Mouse (Mus musculus) MN1 (cell line): ENCODE results near the gene Kif18a.

Experiments
- DNase-seq: peaks from one replicate; pipeline ENCODE4 v3.0.0-alpha.2; 2016; ENCODE audit warnings: low spot score

Gene Kif18a

DNA sequence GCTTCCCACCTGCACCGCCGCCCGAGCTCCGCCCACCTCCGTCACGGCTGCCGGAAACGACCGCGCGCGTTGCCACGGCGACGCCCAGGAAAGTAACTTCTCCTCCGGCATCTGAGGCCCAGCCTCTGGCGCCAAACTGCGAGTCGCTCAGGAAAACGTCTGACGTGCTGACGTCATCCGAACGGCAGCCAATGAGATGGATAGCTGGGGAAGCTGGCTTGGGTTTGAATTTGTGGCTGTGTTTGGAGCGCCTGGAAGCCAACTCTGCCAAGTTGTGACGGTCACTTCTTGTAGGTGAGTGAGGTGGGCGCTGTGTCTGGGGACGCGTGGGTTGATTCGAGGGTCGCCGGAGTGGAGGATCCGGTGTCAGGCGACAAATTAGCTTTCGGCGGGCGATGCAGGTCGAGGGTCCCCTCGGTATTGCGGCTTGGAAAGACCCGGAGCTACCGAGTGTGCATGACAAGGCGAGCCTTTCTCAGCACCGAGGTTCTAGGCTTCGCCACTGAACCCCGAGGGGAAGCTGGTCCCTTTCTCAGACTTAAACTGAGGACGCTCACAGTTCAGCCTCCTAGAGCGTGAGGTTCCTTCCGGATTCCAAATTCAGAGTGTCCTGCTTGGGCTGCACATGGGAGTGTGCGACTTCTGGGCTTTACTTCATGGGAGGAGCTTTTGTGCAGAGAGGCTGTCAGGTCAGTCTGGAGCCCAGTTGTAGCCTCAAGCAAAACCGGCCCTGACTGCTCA, at the start of gene Kif18a, which contains the start of gene Mettl15:
Kif18a (plus strand) TSS at position 139 of the 741 bp plus-strand sequence.
Mettl15 (minus strand) TSS at position 149 of the 741 bp plus-strand sequence.
- peak; percentile 97 for DNase-seq

DNA sequence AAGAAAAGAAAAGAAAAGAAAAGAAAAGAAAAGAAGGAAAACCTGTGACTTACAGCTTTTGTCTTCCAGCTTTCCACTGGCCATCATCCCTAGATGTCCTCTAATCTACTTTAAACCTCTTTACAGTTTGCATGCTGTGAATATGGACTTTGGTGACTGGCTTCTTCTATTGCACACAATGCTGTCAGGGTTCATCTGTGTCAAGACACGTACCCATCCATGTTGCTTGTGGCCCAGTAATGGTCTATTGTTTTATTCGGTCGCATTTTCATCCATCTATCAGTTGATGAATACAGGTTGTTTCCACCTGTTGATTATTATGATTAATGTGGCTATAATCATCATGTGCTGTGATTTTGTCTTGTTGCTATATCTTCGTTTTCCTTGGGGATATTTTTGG, 46.7 kb upstream of the Kif18a start:
- DNase-seq, result no peak

DNA sequence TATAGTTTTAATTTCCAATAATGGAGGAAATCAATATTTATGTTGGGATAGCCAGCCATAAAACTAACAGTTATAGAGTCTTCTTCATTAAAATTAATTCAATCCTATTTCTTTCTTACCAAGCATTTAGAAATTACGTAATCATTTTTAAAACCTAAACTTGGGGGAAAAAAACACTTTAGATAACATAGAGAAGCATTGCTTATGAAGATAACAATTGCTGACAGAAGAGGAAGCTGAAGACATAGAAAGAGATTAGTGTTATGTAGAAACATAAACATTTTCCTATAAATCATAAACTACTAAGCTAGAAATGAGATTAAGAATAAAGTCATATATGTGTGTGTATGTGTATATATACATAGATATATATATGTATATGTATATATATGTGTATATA, 44.8 kb upstream of the Kif18a start:
- DNase-seq, result no peak

DNA sequence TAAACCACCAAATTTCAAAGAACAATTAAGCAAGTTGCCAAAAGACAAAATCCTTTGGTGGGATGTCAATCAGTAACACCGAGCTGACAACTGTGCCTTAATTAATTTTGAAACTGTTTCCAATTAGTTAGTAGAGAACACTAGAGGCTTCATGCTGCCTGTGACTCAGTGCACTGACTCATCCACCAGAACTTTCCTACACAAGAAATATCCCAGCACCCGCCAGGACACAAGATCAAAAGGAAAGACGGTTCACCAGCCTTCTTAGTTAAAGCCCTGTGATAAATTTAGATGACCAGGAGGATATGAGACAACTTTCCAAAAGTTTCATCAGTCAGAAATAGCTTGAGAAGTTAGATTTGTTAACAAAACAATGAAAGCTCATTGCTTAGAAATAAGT, 38.6 kb upstream of the Kif18a start:
- peak; percentile 68 for DNase-seq

DNA sequence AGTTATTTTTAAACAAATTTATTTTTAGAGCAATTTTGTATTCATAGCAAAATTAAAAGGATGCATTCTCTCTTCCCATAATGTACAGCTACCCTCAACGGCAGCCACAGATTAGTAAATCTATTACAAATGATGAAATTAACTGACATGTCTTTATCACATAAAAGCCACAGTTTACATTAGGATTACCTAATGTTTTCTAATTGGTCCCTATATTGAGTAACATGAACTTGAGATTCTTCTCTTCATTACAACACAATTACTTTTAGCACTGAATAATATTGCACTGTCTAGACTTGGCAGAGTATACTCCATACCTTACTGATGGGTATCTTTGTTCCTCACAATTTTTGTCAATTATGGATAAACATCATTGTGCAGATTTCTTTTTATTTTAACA, 17.8 kb upstream of the Kif18a start:
- DNase-seq, result no peak

DNA sequence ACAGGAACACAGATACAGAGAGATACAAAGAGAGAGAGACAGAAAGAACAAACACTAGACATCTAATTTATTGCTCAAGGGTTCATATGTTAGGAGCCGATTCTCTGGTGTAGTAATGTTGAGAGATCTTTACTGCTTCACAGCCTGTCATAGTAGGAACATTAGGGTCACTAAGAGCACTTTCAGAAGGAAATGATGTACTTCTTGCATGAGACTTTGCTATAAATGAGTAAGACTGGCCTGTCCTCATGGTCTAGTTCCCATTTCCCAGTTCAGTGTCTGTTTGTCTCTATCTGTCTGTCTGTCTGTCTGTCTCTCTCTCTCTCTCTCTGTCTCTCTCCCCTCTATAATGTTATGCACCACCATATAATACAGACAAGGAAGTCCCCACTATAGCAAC, 7.4 kb upstream of the Kif18a start:
- DNase-seq, result no peak

DNA sequence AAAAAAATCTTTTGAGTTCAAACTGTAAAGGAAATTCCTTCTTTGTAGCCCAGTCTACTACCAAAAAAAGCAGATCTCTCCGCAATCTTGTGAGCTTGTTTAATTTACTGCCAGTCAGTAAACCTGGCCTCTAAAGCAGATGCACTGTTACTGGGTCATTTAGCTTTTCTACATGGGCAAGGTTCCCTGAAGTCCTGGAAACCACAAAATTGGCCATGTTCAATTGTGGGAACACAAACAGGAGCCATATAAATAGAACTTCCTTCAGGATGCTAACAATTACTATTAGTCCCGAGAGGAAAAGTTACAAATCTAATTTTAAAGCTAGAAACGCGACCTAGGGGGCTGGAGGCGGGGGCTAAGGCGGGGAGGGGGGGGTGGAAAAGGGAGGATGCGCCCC, 2.9 kb upstream of the Kif18a start:
- peak; percentile 30 for DNase-seq

DNA sequence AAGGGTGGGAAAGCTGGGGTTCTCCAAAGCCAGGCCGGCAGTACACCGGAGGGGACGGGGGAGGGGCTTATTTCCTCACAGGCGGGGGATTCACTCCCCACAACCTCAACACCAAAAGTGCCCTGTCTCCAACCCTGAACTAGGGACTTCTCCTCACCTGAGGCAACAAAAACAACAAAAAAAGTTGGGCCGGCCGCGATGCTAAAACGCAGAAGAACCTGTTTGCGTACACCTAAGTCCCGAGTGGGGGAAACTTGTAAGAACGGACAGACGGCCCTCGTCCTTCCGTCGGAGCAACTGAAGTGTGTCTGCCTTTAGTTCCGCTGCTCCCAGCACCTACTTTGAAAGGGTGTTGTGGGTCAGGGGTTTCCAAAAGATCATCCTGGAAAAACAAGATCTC, 2.5 kb upstream of the Kif18a start:
- DNase-seq, result peak; percentile 45

DNA sequence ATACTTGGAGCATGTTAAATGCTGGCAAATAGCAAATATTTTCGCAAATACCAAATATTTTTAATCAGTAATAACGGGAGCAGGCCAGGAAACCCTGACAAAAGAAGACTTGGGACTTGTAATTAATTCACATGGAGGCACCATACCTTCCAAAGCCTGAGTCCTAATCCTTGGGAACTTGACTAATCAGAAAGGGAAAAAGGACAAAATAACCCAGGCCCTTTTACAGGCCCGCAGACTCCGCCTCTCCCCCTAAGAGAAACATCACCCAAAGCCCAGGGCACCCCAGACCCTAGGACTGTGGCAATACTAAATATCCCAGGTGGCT, 302 bp upstream of the Kif18a start:
- DNase-seq, result no peak

DNA sequence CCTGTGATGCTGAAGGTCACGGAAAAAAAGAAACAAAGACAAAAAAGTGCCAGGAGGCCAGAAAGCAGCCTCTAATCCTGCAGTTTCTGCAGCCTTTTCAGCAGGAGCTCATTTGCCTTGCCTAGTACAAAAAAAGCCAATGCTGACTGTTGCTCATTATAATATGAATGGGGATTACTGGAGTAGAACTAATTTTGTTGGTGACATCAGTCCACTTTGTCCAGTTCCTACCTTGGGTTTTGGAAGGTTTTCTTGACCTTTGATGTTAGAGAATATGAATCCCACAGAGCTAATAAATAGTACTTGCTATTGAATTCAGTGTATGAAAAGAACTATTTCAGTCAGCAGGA, 778 bp downstream of the Kif18a start:
- no peak for DNase-seq

DNA sequence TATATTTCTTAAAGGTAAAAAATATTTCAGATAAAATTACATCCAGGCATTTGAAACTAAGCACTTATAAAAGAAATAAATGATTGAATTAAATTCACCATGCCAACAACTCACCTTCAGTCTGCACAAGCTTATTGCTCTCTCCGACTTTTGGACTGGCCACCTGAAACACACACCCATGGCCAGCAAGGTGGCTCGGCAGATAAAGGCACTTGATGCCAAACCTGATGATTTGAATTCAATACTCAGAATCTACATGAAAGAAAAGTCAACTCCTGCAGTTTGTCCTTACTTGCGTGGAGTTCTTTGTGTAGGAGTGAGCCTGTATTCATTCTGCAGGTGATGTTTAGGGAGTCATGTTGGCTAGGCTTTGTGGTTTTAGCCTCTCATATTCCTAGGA, 3.6 kb downstream of the Kif18a start:
- DNase-seq, result no peak

DNA sequence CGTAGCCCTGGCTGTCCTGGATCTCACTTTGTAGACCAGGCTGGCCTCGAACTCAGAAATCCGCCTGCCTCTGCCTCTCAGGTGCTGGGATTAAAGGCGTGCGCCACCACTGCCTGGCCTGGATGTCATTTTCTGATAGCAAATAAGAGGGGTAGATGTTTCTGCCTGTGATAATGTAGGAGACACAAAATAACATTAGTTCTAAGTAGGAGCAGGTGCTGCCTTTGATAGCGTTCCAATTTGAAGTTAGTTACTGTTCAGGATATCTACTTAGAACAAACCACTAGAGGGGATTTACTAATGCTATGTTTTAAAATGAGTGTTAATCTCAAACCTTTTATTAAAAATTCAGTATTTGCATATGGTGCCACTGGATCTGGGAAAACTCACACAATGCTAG, 8.8 kb downstream of the Kif18a start:
- no peak for DNase-seq

DNA sequence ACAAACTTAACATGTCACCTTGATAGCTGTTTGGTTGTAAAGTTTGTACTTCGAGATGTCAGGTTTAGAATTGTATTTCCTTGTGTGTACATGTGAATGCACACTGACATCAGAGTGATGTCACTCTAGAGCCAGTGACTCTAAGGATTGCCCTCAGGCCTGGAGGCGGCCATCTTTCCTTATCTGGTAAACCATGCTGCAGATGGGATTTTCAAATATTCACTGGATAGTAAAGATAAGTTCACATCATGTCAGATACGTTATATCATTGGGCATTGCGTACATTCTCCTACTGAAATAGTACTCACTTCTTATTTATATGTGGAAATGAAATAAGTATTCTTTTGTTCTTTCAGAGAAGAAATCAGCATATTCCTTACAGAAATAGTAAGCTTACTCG, 15.7 kb downstream of the Kif18a start:
- no peak for DNase-seq

DNA sequence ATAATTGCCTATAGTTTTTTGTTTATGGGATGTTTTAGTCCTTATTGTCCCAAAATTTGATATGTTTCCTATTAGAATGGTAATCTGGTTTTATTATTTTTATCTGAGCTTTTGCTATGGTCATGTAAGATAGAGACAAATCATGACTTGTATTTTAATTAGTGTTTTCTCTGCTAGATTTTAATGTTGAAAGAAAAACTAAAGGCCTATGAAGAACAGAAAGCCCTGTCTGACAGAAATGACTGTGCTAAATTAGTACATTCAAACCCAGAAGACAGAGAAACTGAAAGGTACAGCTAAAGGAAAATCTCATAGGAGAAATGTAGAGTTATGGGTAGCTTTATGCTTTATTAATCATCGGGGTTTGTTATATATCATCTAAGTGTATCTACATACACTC, 17.6 kb downstream of the Kif18a start:
- DNase-seq, result no peak

DNA sequence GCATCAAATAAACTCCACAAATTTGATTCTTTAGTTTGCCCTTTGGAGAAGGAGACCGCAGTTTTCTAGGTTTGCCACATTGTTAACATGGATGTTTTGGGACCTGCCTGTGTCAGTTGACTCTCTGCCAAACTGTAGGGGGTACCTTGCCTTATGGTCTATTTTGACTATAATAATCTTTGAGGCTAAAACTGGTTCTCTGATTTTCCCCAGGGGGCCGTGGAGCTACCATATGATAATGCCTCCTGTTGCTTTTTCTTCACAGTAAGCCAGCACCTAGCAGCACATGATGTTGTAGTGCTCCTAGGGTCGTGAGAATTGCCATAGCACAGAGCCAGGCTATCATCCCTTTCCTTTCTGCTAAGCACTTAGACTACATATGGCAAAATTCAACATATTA, 21.7 kb downstream of the Kif18a start:
- no peak for DNase-seq

DNA sequence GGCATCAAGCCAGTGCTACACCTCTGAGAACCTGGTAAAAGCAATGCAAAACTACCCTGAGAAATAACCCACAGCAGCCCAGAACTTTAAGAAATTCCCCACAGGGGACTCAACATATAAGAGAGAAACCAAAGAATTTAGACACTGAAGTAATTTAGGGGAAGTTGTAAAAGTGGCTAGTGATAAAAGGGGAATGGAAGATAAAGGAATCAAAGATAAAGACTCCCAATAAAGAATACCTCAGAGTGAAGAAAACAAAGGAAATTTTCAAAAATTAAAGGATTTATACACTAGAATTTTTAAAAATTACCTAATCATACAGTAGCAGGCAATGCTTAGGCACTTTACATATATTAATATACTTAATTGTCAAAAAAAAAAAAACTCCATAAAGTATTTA, 23.1 kb downstream of the Kif18a start:
- DNase-seq, result no peak

DNA sequence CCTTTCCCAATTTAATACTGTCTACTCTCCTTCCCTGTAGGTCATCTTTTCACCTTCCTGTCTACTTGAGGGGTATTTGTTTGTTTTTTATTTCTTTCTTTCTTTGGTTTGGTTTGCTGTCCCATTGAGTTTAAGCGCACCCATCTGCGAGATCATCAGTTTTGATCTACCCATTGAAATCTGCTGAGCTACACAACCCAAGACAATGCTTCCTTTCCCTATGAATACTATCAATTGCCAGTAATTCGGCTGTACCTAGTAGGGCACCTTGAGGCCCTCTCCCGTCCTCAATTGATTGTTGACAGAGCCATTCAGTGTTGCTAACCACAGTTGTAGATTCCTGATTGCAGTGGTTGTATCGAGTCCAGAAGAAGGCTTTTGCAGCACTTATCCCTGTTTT, 30.8 kb downstream of the Kif18a start:
- DNase-seq, result no peak

DNA sequence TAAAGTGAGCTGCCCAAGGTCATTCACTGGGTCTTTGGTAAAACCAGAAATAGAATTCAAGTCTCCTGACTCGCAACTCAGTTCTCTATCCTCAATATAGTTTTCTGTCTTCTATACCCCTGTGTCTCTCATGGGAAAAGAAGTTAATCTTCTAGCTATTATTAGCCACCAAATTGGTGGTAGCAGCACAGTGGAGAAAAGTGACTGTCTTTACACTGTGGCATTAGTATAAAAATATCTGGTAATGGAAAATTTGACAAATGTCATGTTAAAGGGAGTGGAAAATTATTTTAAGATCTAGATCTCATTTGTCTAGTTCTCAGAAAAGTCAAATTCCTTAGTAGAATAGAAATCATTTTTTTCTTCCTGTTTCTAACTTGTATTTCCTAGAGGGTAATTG, 51.3 kb downstream of the Kif18a start:
- DNase-seq, result no peak

DNA sequence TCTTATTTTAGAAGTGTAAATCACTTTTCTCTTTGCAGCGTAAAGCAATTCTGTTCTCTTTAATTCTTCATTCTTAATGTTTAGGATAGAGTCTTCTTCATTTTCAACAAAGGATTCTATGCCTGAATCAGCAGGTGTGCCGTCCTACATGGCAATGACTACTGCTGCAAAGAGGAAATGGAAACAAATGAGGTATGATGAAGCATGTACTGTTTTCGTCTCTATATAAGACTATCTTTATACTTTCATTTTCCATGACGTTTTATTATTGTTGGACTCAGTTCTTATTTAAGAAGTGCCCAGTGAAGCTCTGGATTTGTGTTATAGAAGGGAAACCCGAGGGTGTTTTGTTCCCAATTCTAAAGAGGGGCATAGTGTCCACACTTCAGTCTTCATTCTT, 53.7 kb downstream of the Kif18a start:
- no peak for DNase-seq

DNA sequence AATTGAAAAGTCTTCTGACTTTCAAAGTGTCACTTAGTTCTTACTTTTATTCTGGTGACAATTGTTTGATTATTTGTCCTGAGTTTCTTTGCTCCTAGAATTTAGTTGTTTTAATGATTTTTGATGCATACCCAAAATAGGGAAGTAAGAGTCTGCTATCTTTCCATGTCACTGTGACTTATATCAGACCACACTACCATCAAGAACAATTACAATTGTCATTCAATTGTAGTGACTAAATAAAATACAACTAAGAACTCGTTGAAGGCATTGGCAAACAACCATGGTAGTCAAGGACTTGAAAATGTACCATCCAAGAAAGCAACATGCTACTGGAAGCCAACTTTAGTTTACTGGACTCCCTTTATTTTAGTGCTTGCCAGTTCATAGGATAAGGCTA, 55.2 kb downstream of the Kif18a start:
- no peak for DNase-seq

DNA sequence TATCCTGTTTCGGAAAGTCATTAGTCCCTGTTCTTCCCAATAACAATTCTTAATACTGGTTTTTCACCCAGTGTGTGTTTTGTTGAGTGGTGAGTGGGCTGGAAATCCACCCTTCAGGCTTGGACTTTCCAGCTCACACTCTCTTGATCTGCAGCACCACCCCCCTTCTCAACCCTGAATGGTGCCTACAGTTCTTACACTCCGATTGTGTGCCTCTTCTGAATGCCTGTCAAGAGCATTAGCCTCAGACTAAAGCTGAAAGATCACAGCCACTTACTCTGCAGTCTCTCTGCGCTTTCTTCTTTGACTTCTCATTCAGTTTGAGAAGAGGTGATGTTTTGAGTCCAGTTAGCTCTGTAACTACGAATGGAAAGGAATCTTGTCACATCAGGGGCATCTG, 64.8 kb downstream of the Kif18a start:
- no peak for DNase-seq

DNA sequence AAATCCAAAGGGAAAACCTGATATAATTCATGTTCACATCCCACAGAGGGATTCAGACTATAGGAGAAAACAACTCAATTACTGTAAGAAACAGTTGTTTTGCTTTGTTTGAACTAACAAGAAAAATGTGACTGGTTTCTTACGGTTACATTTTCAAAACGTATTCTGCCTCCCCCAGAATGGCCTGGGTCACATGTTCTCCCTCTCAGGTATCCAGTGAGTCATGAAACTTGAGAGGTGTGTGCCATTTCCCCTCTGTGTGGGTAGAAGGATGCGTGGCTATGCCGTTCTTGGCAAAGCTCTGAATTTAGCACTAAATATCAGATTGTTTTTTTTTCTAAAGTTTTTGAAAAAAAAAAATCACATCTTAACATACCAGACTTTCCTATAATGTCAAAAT, 68.2 kb downstream of the Kif18a start:
- DNase-seq, result no peak

DNA sequence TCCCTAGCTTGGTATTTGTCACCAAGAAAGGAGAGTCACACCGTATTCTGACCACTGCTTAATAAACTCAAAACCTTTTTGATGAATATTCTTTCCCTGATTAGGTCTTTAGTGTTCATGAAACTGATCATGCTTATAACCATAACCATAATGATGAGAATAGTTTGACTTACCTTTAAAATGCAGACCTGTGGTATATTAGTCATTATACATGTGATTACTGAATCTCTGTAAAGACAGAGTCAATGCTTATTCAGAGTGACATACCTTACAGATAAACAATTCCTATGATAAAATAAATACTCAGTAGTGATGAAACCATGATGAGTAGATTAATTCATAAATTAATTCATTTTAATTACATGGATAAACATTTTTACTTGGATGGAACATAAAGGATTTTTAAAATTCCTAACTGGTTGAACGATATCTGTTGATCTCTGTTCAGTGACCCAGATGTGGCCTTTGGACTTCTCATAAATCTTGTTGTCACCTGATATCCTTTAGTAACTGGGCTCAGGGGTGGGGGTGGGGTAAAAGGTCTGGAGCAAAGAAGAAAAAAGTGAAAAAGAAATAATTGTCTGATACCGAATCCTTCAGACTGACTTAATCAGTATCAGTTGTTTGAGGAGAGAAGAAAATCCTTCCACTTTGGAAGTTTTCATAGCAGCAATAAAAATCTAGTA, 78.1 kb downstream of the Kif18a start:
- no peak for DNase-seq

DNA sequence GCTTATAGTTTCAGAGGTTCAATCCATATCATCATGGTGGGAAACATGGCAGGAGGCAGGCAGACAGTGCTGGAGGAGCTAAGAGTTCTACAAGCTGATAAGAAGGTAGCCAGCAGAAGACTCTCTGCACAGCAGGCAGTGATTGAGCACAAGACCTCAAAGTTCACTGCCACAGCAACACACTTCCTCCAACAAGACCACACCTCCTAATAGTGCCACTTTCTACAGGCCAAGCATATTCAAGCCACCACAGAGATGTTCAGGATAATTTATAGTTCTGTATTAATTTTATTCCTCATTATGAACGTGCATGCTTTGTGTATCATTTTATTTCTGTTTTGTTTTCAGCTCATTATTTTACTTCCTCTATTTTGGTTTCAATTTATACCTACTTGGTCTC, 85.4 kb downstream of the Kif18a start:
- no peak for DNase-seq
